Mouse (Mus musculus): ENCODE measurements around the gene Ftl1. TPM values are rescaled to one million over a fixed set of nuclear protein-coding genes. Genes with fewer than 3 reads are reported as not detected.
"Not testable (repeated sequence)": the region's sequence is repeated elsewhere in the genome, so short reads cannot be mapped to it uniquely, and the experiment has no call there.

Ftl1 gene
- polyA plus RNA-seq, 1 experiment: 553 TPM

GRCm38 (mm10) chr7:45490822-45491221 is 31.1 kb upstream of the Ftl1 start:
- no peak overlapping the region for H3K4me3 ChIP-seq (ENCODE audit: insufficient read depth, low read depth, low read length)
- no peak overlapping the region for H3K27ac ChIP-seq (ENCODE audit: insufficient read depth, low read depth, low read length)
- no peak for TF ChIP-seq POLR2A (IDR thresholded peaks at IDR 0.05; ENCODE audit: insufficient read depth, low read depth, low read length)
- no peak for TF ChIP-seq CTCF (IDR thresholded peaks at IDR 0.05; ENCODE audit: insufficient read depth, low read depth, low read length)

GRCm38 (mm10) chr7:45489578-45489977 is 29.9 kb upstream of the Ftl1 start:
- H3K27ac ChIP-seq (ENCODE audit: insufficient read depth, low read depth, low read length): no peak overlapping the region
- H3K4me1 ChIP-seq (ENCODE audit: control insufficient read depth, insufficient read depth, low read length): peaks cover 23% of the 10 kb centered on the region
- no peak overlapping the region for H3K4me3 ChIP-seq (ENCODE audit: insufficient read depth, low read depth, low read length)
- TF ChIP-seq CTCF (IDR thresholded peaks at IDR 0.05; ENCODE audit: insufficient read depth, low read depth, low read length) (no peak), POLR2A (IDR thresholded peaks at IDR 0.05; ENCODE audit: insufficient read depth, low read depth, low read length) (no peak)
- WGBS: 89% methylated on average over 7 of the region's 7 CpGs

More at GRCm38 (mm10) chr7:45490822-45491221, 31.1 kb upstream of the Ftl1 start:
- H3K4me1 ChIP-seq (ENCODE audit: control insufficient read depth, insufficient read depth, low read length): peaks cover 23% of the 10 kb centered on the region
- 27% methylated on average over 9 of the region's 9 CpGs for WGBS

- H3K27ac ChIP-seq (ENCODE audit: insufficient read depth, low read depth, low read length): peak within 1 kb of the TSS; percentile 73
- H3K4me3 ChIP-seq (ENCODE audit: insufficient read depth, low read depth, low read length): peak within 1 kb of the TSS; percentile 49
- 9% methylated on average over 38 of the region's 38 CpGs for WGBS
- TF ChIP-seq POLR2A (IDR thresholded peaks at IDR 0.05; ENCODE audit: insufficient read depth, low read depth, low read length) (peak; percentile 60; the same call in 1 of the 2 replicates), CTCF (IDR thresholded peaks at IDR 0.05; ENCODE audit: insufficient read depth, low read depth, low read length) (no peak)
- H3K4me1 ChIP-seq (ENCODE audit: control insufficient read depth, insufficient read depth, low read length): peaks cover 23% of the 10 kb centered on the region
Measured at GRCm38 (mm10) chr7:45488293-45489204, 28.9 kb upstream of the Ftl1 start, which contains the start of gene Dhdh. TSS of gene Dhdh (minus strand) at chr7:45488805.

GRCm38 (mm10) chr7:45487861-45488292 is 28.2 kb upstream of the Ftl1 start:
- TF ChIP-seq CTCF (IDR thresholded peaks at IDR 0.05; ENCODE audit: insufficient read depth, low read depth, low read length) (no peak), POLR2A (IDR thresholded peaks at IDR 0.05; ENCODE audit: insufficient read depth, low read depth, low read length) (no peak)
- WGBS: 40% methylated on average over 11 of the region's 11 CpGs
- H3K4me3 ChIP-seq (ENCODE audit: insufficient read depth, low read depth, low read length): peak overlapping the region; percentile 9; the same call in 1 of the 2 replicates
- no peak overlapping the region for H3K27ac ChIP-seq (ENCODE audit: insufficient read depth, low read depth, low read length)
- peaks cover 23% of the 10 kb centered on the region for H3K4me1 ChIP-seq (ENCODE audit: control insufficient read depth, insufficient read depth, low read length)

- TF ChIP-seq CTCF (IDR thresholded peaks at IDR 0.05; ENCODE audit: insufficient read depth, low read depth, low read length): no peak
- TF ChIP-seq POLR2A (IDR thresholded peaks at IDR 0.05; ENCODE audit: insufficient read depth, low read depth, low read length): no peak
- no peak within 1 kb of the TSS for H3K4me3 ChIP-seq (ENCODE audit: insufficient read depth, low read depth, low read length)
- WGBS: 71% methylated on average over 12 of the region's 12 CpGs
Measured at GRCm38 (mm10) chr7:45486761-45487415, 27.2 kb upstream of the Ftl1 start, which contains the start of gene Gm45808. TSS of gene Gm45808 (minus strand) at chr7:45486811.

GRCm38 (mm10) chr7:45486158-45486557 is 26.5 kb upstream of the Ftl1 start:
- Histone ChIP-seq H3K4me1 (ENCODE audit: control insufficient read depth, insufficient read depth, low read length) (peaks cover 21% of the 10 kb centered on the region), H3K27ac (ENCODE audit: insufficient read depth, low read depth, low read length) (no peak overlapping the region), H3K4me3 (ENCODE audit: insufficient read depth, low read depth, low read length) (no peak overlapping the region)
- WGBS: 76% methylated on average over 7 of the region's 7 CpGs
- TF ChIP-seq CTCF (IDR thresholded peaks at IDR 0.05; ENCODE audit: insufficient read depth, low read depth, low read length) (no peak), POLR2A (IDR thresholded peaks at IDR 0.05; ENCODE audit: insufficient read depth, low read depth, low read length) (no peak)

More at GRCm38 (mm10) chr7:45486761-45487415, 27.2 kb upstream of the Ftl1 start, which contains the start of gene Gm45808:
- H3K27ac ChIP-seq (ENCODE audit: insufficient read depth, low read depth, low read length): no peak within 1 kb of the TSS
- peaks cover 23% of the 10 kb centered on the region for H3K4me1 ChIP-seq (ENCODE audit: control insufficient read depth, insufficient read depth, low read length)

- not testable (repeated sequence) for H3K27ac ChIP-seq (ENCODE audit: insufficient read depth, low read depth, low read length); H3K4me3 ChIP-seq (ENCODE audit: insufficient read depth, low read depth, low read length)
- WGBS: 95% methylated on average over 5 of the region's 5 CpGs
- peaks cover 17% of the 10 kb centered on the region for H3K4me1 ChIP-seq (ENCODE audit: control insufficient read depth, insufficient read depth, low read length)
Measured at GRCm38 (mm10) chr7:45484985-45485384, 25.3 kb upstream of the Ftl1 start.

GRCm38 (mm10) chr7:45482166-45482565 is 22.5 kb upstream of the Ftl1 start:
- Histone ChIP-seq H3K4me1 (ENCODE audit: control insufficient read depth, insufficient read depth, low read length) (no peaks in the 10 kb centered on the region), H3K27ac (ENCODE audit: insufficient read depth, low read depth, low read length) (no peak overlapping the region), H3K4me3 (ENCODE audit: insufficient read depth, low read depth, low read length) (no peak overlapping the region)
- TF ChIP-seq POLR2A (IDR thresholded peaks at IDR 0.05; ENCODE audit: insufficient read depth, low read depth, low read length) (no peak), CTCF (IDR thresholded peaks at IDR 0.05; ENCODE audit: insufficient read depth, low read depth, low read length) (no peak)
- 92% methylated on average over 1 of the region's 1 CpGs for WGBS
